Mouse (Mus musculus): ENCODE measurements around the gene Mymx. TPM values are rescaled to one million over a fixed set of nuclear protein-coding genes. Genes with fewer than 3 reads are reported as not detected.

Mymx gene
- polyA plus RNA-seq, 1 experiment from 2014 or later, result 22.9 TPM

DNA sequence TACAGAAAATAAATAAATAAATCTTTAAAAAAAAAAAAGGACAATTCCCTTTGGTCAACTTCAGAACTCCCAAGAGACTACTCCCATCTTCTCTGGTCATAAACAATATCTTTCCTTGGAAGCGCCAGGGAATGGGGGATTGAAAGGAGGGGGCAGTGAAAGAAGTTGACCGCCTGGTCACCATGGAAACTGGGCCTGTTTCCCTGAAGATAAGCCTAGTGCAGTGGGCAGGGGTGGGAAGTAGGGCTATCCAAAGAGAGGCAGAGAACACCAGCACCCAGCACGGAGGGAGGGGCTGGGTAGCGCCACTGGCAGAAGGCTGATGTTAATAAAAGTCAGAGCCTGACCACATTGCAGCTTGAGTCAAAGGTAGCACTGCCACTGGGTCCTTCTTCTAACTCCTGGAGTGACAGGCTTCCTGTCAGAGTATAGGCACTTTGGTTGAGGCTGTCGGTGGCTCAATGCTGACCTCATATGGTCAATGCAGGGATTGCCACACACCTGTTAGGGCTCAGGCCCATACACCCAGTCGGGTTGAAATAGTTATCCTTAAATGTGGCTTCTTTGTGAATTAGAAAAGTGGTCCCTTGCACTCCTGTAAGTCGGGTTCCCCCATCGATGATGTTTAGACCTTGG lies 50.0 kb downstream of the Mymx start:
- H3K4me1 ChIP-seq, result peaks cover 35% of the 10 kb centered on the region
- H3K9me3 ChIP-seq, result no peaks in the 10 kb centered on the region
- no peak overlapping the region for H3K4me2 ChIP-seq
- 0 out of 2 replicates have a peak, but pooled peaks cover under 1% of the 10 kb centered on the region for H3K36me3 ChIP-seq
- ATAC-seq (ENCODE audit: insufficient number of reproducible peaks, low FRiP score, low TSS enrichment, low read depth), result no peak
- no peak overlapping the region for H3K9ac ChIP-seq
- 5% methylated on average over 8 of the region's 8 CpGs for WGBS
- no peak overlapping the region for H3K4me3 ChIP-seq
- H3K27ac ChIP-seq, result no peak overlapping the region
- H3K27me3 ChIP-seq, result peaks cover 26% of the 10 kb centered on the region

DNA sequence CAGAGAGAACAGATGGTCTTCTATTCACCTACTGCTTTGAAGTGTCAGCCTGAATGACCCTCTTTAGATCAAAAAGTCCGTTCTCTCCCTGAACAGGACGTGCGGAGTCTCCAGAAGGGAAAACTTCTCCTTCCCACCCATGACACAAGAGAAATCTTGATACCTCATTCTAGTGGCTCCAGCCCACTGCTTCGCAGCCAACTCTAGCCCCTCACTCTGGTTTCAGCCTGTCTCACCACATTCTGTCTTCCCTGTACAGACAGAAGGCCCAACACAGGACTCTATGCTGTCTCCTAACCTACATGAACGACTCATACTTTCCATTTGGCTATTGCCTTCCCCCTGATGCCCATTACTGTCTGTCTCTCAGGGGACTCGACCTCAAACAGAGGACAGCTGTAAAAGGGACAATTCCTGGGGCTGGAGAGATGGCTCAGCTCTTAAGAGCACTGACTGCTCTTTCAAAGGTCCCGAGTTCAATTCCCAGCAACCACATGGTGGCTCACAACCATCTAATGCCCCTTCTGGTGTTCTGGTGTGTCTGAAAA lies 50.6 kb downstream of the Mymx start:
- no peak for ATAC-seq (ENCODE audit: insufficient number of reproducible peaks, low FRiP score, low TSS enrichment, low read depth)
- H3K36me3 ChIP-seq, result 0 out of 2 replicates have a peak, but pooled peaks cover 3% of the 10 kb centered on the region
- H3K27me3 ChIP-seq, result peaks cover 28% of the 10 kb centered on the region
- no peak overlapping the region for H3K9ac ChIP-seq
- H3K4me3 ChIP-seq, result no peak overlapping the region
- H3K4me2 ChIP-seq, result no peak overlapping the region
- WGBS, result 39% methylated on average over 7 of the region's 7 CpGs
- no peaks in the 10 kb centered on the region for H3K9me3 ChIP-seq
- peaks cover 30% of the 10 kb centered on the region for H3K4me1 ChIP-seq
- H3K27ac ChIP-seq, result no peak overlapping the region

Other genes with a start within 250 kb of the Mymx start
- gene Cdc5l, start 168.4 kb downstream of the Mymx start, polyA plus RNA-seq (2015; fragmentation: Nextera tagmentation; extraction: Ambion mirVana), result 61.1 and 61.7 TPM in 2 replicates
- gene Spats1, start 126.7 kb downstream of the Mymx start, polyA plus RNA-seq (2015; fragmentation: Nextera tagmentation; extraction: Ambion mirVana), result 0.21 and 0.22 TPM in 2 replicates
- gene Aars2, start 95.3 kb downstream of the Mymx start, polyA plus RNA-seq (2015; fragmentation: Nextera tagmentation; extraction: Ambion mirVana), result 14.7 and 16.5 TPM in 2 replicates
- 0.17 and 0.19 TPM in 2 replicates for gene Tcte1, start 78.7 kb downstream of the Mymx start, polyA plus RNA-seq (2015; fragmentation: Nextera tagmentation; extraction: Ambion mirVana)
- 2.9 and 4.7 TPM in 2 replicates for gene Tmem151b, start 52.4 kb downstream of the Mymx start, polyA plus RNA-seq (2015; fragmentation: Nextera tagmentation; extraction: Ambion mirVana)
- gene Nfkbie, start 46.4 kb downstream of the Mymx start, polyA plus RNA-seq (2015; fragmentation: Nextera tagmentation; extraction: Ambion mirVana), result 5.9 and 6.1 TPM in 2 replicates
- 139 and 142 TPM in 2 replicates for gene Slc35b2, start 38.2 kb downstream of the Mymx start, polyA plus RNA-seq (2015; fragmentation: Nextera tagmentation; extraction: Ambion mirVana)
- 1,467 and 1,497 TPM in 2 replicates for gene Hsp90ab1, start 28.8 kb downstream of the Mymx start, polyA plus RNA-seq (2015; fragmentation: Nextera tagmentation; extraction: Ambion mirVana)
- gene Slc29a1, start 2.5 kb downstream of the Mymx start, polyA plus RNA-seq (2015; fragmentation: Nextera tagmentation; extraction: Ambion mirVana), result 120 and 140 TPM in 2 replicates
- gene Capn11, start 57.2 kb upstream of the Mymx start, polyA plus RNA-seq (2015; fragmentation: Nextera tagmentation; extraction: Ambion mirVana), result 0.21 and 0.37 TPM in 2 replicates
- 142 and 143 TPM in 2 replicates for gene Mrpl14, start 84.2 kb upstream of the Mymx start, polyA plus RNA-seq (2015; fragmentation: Nextera tagmentation; extraction: Ambion mirVana)
- 38.1 and 39.2 TPM in 2 replicates for gene Tmem63b, start 84.8 kb upstream of the Mymx start, polyA plus RNA-seq (2015; fragmentation: Nextera tagmentation; extraction: Ambion mirVana)
- 0.63 TPM in 1 of 2 replicates, not detected in the other for gene 1600014C23Rik, start 131.7 kb upstream of the Mymx start, polyA plus RNA-seq (2015; fragmentation: Nextera tagmentation; extraction: Ambion mirVana)